In the genomic region with DNA sequence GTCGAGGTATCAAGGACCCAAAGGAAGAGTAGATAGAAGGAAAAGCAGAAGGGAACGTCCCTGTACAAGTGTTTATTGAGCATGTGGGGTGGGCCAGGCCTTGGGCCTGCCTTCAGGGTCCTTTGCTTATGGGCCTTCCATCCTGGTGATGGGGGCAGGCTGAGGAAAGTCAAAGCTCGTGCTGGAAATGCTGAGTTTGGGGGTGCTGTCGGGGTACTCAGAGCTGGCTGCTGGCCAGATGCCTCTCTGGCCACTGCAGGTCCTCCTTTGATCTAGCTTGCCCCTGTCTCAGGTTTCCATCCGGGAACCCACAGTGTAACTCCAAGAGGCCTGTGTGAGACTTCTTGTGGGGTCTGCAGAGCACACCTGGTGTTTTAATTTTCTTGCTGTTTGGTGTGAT, we compare ENCODE assay signal across 32 mouse cellular contexts. TPM values are rescaled to one million over a fixed set of nuclear protein-coding genes. Genes with fewer than 3 reads are reported as not detected.
A peak's percentile ranks its signal among the peaks of the same experiment; 100 is the strongest.
DNase-seq lines count a peak whose midpoint lies in the region; ATAC-seq and TF ChIP-seq lines count a peak whose summit lies in the region.
"Had no signal": no experiment of that assay in that cellular context is flagged by ENCODE, and none has a peak within 500 bp of the region (broad histone marks: within the 10 kb centered on the region; RNA-seq: fewer than 3 reads in every experiment).

No protein-coding gene starts in this region.

- no peaks in the 10 kb centered on the region for H3K36me3 ChIP-seq in E14TG2a.4 (ENCODE audit: insufficient read depth, low read length)
- H3K36me3 ChIP-seq in liver, embryonic 14.5 days (replicated peaks; ENCODE audit: control insufficient read depth, insufficient read depth, low read depth) = no peaks in the 10 kb centered on the region
- H3K36me3 ChIP-seq: embryonic facial prominence, embryonic 12.5 days; G1E; heart, embryonic 15.5 days; midbrain, embryonic 10.5 days had no signal

- H3K4me2 ChIP-seq in liver, embryonic 14.5 days (ENCODE audit: low read depth) = peak overlapping the region; percentile 80

- no peak for TF ChIP-seq CTCF in E14TG2a.4 (conservative IDR thresholded peaks at IDR 0.05; ENCODE audit: low read length)
- TF ChIP-seq CTCF in liver, embryonic 14.5 days (IDR thresholded peaks at IDR 0.05; ENCODE audit: low read depth) = no peak

- H3K4me3 ChIP-seq in E14TG2a.4 (replicated peaks; ENCODE audit: low read length) = peak overlapping the region; percentile 82
- H3K4me3 ChIP-seq in liver, embryonic 14.5 days (ENCODE audit: insufficient read depth in 1 of 2, low read depth in 2 of 2, low read length in 2 of 2) = peak overlapping the region; percentile 51 to 58

- peaks cover 73% of the 10 kb centered on the region for H3K4me1 ChIP-seq in E14TG2a.4 (replicated peaks; ENCODE audit: low read depth, low read length)
- H3K4me1 ChIP-seq in liver, embryonic 14.5 days (replicated peaks; ENCODE audit: control insufficient read depth in 2 of 2, insufficient read depth in 2 of 2, low read length in 1 of 2) = peaks cover 7 to 28% of the 10 kb centered on the region in 2 experiments

- TF ChIP-seq EP300 in liver, embryonic 14.5 days (IDR thresholded peaks at IDR 0.05; ENCODE audit: low read depth) = no peak

- no peak for ATAC-seq in liver, embryonic 14.5 days (ENCODE audit: insufficient read depth)
- ATAC-seq: forebrain, postnatal 0 days; Patski had no signal

- peak overlapping the region; percentile 77 for H3K27ac ChIP-seq in liver, embryonic 14.5 days
- H3K27ac ChIP-seq: embryonic facial prominence, embryonic 12.5 days; heart, embryonic 15.5 days; hindbrain, embryonic 14.5 days had no signal

- peak overlapping the region; percentile 58 for H3K9ac ChIP-seq in liver, embryonic 14.5 days (replicated peaks)
- H3K9ac ChIP-seq: forebrain, postnatal 0 days; heart, embryonic 15.5 days had no signal

- WGBS in liver, embryonic 14.5 days (ENCODE audit: insufficient replicate concordance) = 33% methylated on average over 5 of the region's 5 CpGs

- peaks cover 39% of the 10 kb centered on the region for H3K27me3 ChIP-seq in E14TG2a.4 (ENCODE audit: insufficient read depth, low read length)
- no peaks in the 10 kb centered on the region for H3K27me3 ChIP-seq in liver, embryonic 14.5 days (ENCODE audit: control insufficient read depth, insufficient read depth, low read length)
- H3K27me3 ChIP-seq: Patski had no signal

- DNase-seq in heart, adult 11 months = peak; percentile 81
- no peak for DNase-seq in heart, adult 8-10 months (ENCODE audit: low spot score)
- DNase-seq in hindlimb bud, embryonic 11.5 days (ENCODE audit: extremely low spot score, low read depth, low spot score) = peak; percentile 22
- DNase-seq in liver, embryonic 14.5 days (ENCODE audit: low read depth in 3 of 3, low spot score in 3 of 3) = no peak
- DNase-seq in ovary, adult 18-20 months (ENCODE audit: low spot score) = no peak
- DNase-seq in spleen, postnatal 36 days (ENCODE audit: low spot score in 2 of 2) = no peak
- DNase-seq in kidney, adult 18-20 months = no peak
- DNase-seq: adrenal gland, adult 2 months; cerebellum, adult 18-20 months; cerebellum, postnatal 14 days; forebrain, postnatal 0 days; heart, postnatal 4 days; kidney, adult 8-10 months; layer of hippocampus, postnatal 36 days; lung, postnatal 10 days; right cerebral cortex, postnatal 14 days; spleen, adult 18-20 months had no signal

- H3K9me3 ChIP-seq in E14TG2a.4 (ENCODE audit: low read length) = no peaks in the 10 kb centered on the region
- no peaks in the 10 kb centered on the region for H3K9me3 ChIP-seq in liver, embryonic 14.5 days (ENCODE audit: control insufficient read depth, low read length)
- H3K9me3 ChIP-seq: embryonic facial prominence, embryonic 12.5 days; G1E; heart, embryonic 15.5 days; midbrain, embryonic 10.5 days had no signal

RNA-seq across cellular contexts. Expression of a gene that starts 0.8 kb away (rescaled TPM):
- not detected for total RNA-seq in heart, adult 8-10 months (2022)
- polyA plus RNA-seq in liver, embryonic 14.5 days (2012; rRNA removed) = 7.4 and 7.9 TPM in 2 replicates
- 14.9 and 19.3 TPM in 2 replicates for polyA plus RNA-seq in liver, embryonic 14.5 days (2014; fragmentation: Nextera tagmentation; extraction: Ambion mirVana)
- total RNA-seq: adrenal gland, adult 2 months; G1E; gastrocnemius, postnatal 4 days; heart, postnatal 4 days; liver, adult 2 months; monocyte, adult 5-6 weeks had no signal
- polyA plus RNA-seq: adrenal gland, adult 2 months; G1E; heart, embryonic 15.5 days; liver, adult 2 months; urinary bladder, adult 2 months had no signal

RNA-seq across cellular contexts. Expression of a gene that starts 14.2 kb away (rescaled TPM):
- total RNA-seq in heart, adult 8-10 months (2022) = not detected
- polyA plus RNA-seq in liver, embryonic 14.5 days (2012; rRNA removed) = not detected in 2 replicates
- polyA plus RNA-seq in liver, embryonic 14.5 days (2014; fragmentation: Nextera tagmentation; extraction: Ambion mirVana) = not detected in 2 replicates
- total RNA-seq: adrenal gland, adult 2 months; forebrain, postnatal 0 days; G1E; gastrocnemius, postnatal 4 days; heart, postnatal 4 days; layer of hippocampus, adult 8-10 months; layer of hippocampus, postnatal 36 days; left cerebral cortex, postnatal 10 days; liver, adult 2 months; monocyte, adult 5-6 weeks had no signal
- polyA plus RNA-seq: adrenal gland, adult 2 months; embryonic facial prominence, embryonic 12.5 days; forebrain, embryonic 11.5 days; G1E; hindbrain, embryonic 14.5 days; intestine, embryonic 14.5 days; liver, adult 2 months; midbrain, embryonic 10.5 days; urinary bladder, adult 2 months had no signal

RNA-seq across cellular contexts. Expression of a gene that starts 21.1 kb away (rescaled TPM):
- 10 to 100 TPM; 11.5 to 19.1 (median 14.7) TPM for total RNA-seq in heart, adult 8-10 months (2022)
- polyA plus RNA-seq in liver, embryonic 14.5 days (2012; rRNA removed) = 2.9 and 3.3 TPM in 2 replicates
- 1.1 and 1.3 TPM in 2 replicates for polyA plus RNA-seq in liver, embryonic 14.5 days (2014; fragmentation: Nextera tagmentation; extraction: Ambion mirVana)
- total RNA-seq: G1E had no signal
- polyA plus RNA-seq: G1E had no signal

RNA-seq across cellular contexts. Expression of a gene that starts 21.4 kb away (rescaled TPM):
- 1 to 10 TPM; 1.1 to 2.0 (median 1.6) TPM for total RNA-seq in heart, adult 8-10 months (2022)
- polyA plus RNA-seq in liver, embryonic 14.5 days (2012; rRNA removed) = 0.62 and 0.97 TPM in 2 replicates
- polyA plus RNA-seq in liver, embryonic 14.5 days (2014; fragmentation: Nextera tagmentation; extraction: Ambion mirVana) = 0.94 and 1.1 TPM in 2 replicates
- total RNA-seq: monocyte, adult 5-6 weeks had no signal
- polyA plus RNA-seq: G1E had no signal

RNA-seq across cellular contexts. Expression of a gene that starts 24.1 kb away (rescaled TPM):
- total RNA-seq in heart, adult 8-10 months (2022) = under 1 TPM in 1 of 4 experiments, not detected in 3; 0.44 TPM
- not detected in 2 replicates for polyA plus RNA-seq in liver, embryonic 14.5 days (2012; rRNA removed)
- not detected in 2 replicates for polyA plus RNA-seq in liver, embryonic 14.5 days (2014; fragmentation: Nextera tagmentation; extraction: Ambion mirVana)
- total RNA-seq: adrenal gland, adult 2 months; gastrocnemius, postnatal 4 days; liver, adult 2 months; monocyte, adult 5-6 weeks had no signal
- polyA plus RNA-seq: adrenal gland, adult 2 months; embryonic facial prominence, embryonic 12.5 days; forebrain, embryonic 11.5 days; forebrain, postnatal 0 days; G1E; heart, embryonic 15.5 days; intestine, embryonic 14.5 days; liver, adult 2 months; midbrain, embryonic 10.5 days; Patski; urinary bladder, adult 2 months had no signal

Comparison
In these comparisons a context has a peak if more than half of its experiments do, and no peak if none do; other contexts are left out.
1. DNase-seq: peak in heart, adult 11 months (single experiment) and hindlimb bud, embryonic 11.5 days (single experiment); none in heart, adult 8-10 months (single experiment), liver, embryonic 14.5 days (0 of 3), ovary, adult 18-20 months (single experiment), spleen, postnatal 36 days (0 of 2) and kidney, adult 18-20 months (single experiment).